8 mouse cellular contexts compared by ENCODE assay signal in the genomic region with DNA sequence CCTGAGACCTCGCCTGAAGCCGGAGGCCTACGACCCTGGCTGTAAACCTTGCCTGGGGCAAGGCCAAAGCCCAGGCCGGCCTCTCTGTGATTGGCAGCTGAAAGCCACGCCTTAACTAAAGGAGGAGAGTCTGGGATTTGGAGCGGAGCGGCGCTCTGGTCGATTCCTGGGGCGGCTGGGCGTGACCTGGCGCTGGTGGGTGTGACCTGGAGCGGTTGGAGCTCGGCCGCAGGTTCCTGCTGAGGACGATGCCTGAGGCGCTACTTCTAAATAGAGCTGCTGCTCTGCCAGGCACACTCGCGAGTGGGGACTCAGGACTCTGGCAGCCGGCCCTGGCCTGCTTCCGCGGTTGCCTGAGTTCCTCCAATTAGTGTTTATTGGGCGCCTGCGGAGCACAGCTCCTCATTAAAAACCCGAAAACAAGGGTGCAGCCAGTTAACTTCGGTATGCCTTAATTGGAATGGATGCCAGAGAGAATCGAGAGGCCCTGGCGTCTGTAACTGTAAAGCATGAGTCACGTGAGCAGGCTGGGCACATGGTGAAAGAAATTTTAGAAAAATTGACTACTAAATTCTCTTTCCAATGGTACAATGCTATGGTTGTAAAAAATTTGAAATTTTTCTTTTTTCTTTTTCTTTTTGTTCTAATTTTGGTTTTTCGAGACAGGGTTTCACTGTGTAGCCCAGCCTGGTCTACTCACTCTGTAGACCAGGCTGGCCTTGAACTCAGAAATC. TPM values are rescaled to one million over a fixed set of nuclear protein-coding genes. Genes with fewer than 3 reads are reported as not detected.
DNase-seq lines count a peak whose midpoint lies in the region; ATAC-seq lines count a peak whose summit lies in the region.

No protein-coding gene starts in this region.

- peaks cover 24% of the 10 kb centered on the region for H3K36me3 ChIP-seq in embryonic facial prominence, embryonic 14.5 days (ENCODE audit: control insufficient read depth, insufficient read depth, low read length)
- H3K36me3 ChIP-seq in limb, embryonic 12.5 days: peaks cover 6% of the 10 kb centered on the region
- H3K36me3 ChIP-seq in midbrain, embryonic 14.5 days (ENCODE audit: control insufficient read depth, insufficient read depth, low read length): peaks cover 5% of the 10 kb centered on the region

- ATAC-seq in embryonic facial prominence, embryonic 14.5 days (ENCODE audit: low read depth): peak; percentile 59
- ATAC-seq in limb, embryonic 12.5 days (ENCODE audit: insufficient number of reproducible peaks, insufficient read depth, low FRiP score, low TSS enrichment, low read depth): peak; percentile 69
- ATAC-seq in midbrain, embryonic 14.5 days (ENCODE audit: low FRiP score, low TSS enrichment): peak; percentile 48

- H3K4me2 ChIP-seq in embryonic facial prominence, embryonic 14.5 days (ENCODE audit: low read depth, low read length): peak overlapping the region; percentile 91
- peak overlapping the region; percentile 90 for H3K4me2 ChIP-seq in limb, embryonic 12.5 days
- H3K4me2 ChIP-seq in midbrain, embryonic 14.5 days (ENCODE audit: low read length): peak overlapping the region; percentile 64

- peak overlapping the region; percentile 91 for H3K9ac ChIP-seq in embryonic facial prominence, embryonic 14.5 days (ENCODE audit: low read depth, low read length)
- peak overlapping the region; percentile 40 for H3K9ac ChIP-seq in limb, embryonic 12.5 days (replicated peaks)
- peak overlapping the region; percentile 93 for H3K9ac ChIP-seq in midbrain, embryonic 14.5 days (replicated peaks; ENCODE audit: low read length)

- no peaks in the 10 kb centered on the region for H3K27me3 ChIP-seq in embryonic facial prominence, embryonic 14.5 days (replicated peaks; ENCODE audit: control insufficient read depth, insufficient read depth, low read length)
- no peaks in the 10 kb centered on the region for H3K27me3 ChIP-seq in limb, embryonic 12.5 days
- H3K27me3 ChIP-seq in midbrain, embryonic 14.5 days (ENCODE audit: control insufficient read depth, insufficient read depth, low read length): no peaks in the 10 kb centered on the region

- 0 out of 2 replicates have a peak, but pooled peaks cover 5% of the 10 kb centered on the region for H3K9me3 ChIP-seq in embryonic facial prominence, embryonic 14.5 days (ENCODE audit: control insufficient read depth, low read length)
- peaks cover 5% of the 10 kb centered on the region; the same call in 1 of the 2 replicates for H3K9me3 ChIP-seq in limb, embryonic 12.5 days
- no peaks in the 10 kb centered on the region for H3K9me3 ChIP-seq in midbrain, embryonic 14.5 days (ENCODE audit: control insufficient read depth, low read length)

- peaks cover 25% of the 10 kb centered on the region for H3K4me1 ChIP-seq in embryonic facial prominence, embryonic 14.5 days (ENCODE audit: control insufficient read depth, insufficient read depth, low read length)
- peaks cover 32% of the 10 kb centered on the region for H3K4me1 ChIP-seq in limb, embryonic 12.5 days (replicated peaks)
- H3K4me1 ChIP-seq in midbrain, embryonic 14.5 days (ENCODE audit: control insufficient read depth, insufficient read depth, low read length): peaks cover 23% of the 10 kb centered on the region

- H3K4me3 ChIP-seq in embryonic facial prominence, embryonic 14.5 days (ENCODE audit: low read depth, low read length): peak overlapping the region; percentile 99
- peak overlapping the region; percentile 93 for H3K4me3 ChIP-seq in limb, embryonic 12.5 days (replicated peaks)
- peak overlapping the region; percentile 95 for H3K4me3 ChIP-seq in midbrain, embryonic 14.5 days (replicated peaks; ENCODE audit: low read depth, low read length)

- peak; percentile 97 for DNase-seq in 416B (ENCODE audit: low read depth)
- DNase-seq in adrenal gland, postnatal 4 days (ENCODE audit: low spot score in 2 of 2): peak; percentile 36 to 69
- DNase-seq in embryonic facial prominence, embryonic 14.5 days (ENCODE audit: low spot score): peak; percentile 93
- peak; percentile 84 for DNase-seq in heart, adult 8-10 months (ENCODE audit: low spot score)
- peak; percentile 92 to 95 for DNase-seq in kidney, adult 8-10 months
- peak; percentile 79 for DNase-seq in midbrain, embryonic 14.5 days
- peak; percentile 64 for DNase-seq in spleen, adult 12 weeks (ENCODE audit: low spot score)

- peak overlapping the region; percentile 98 for H3K27ac ChIP-seq in embryonic facial prominence, embryonic 14.5 days (replicated peaks; ENCODE audit: low read depth, low read length)
- peak overlapping the region; percentile 99 for H3K27ac ChIP-seq in limb, embryonic 12.5 days
- peak overlapping the region; percentile 98 for H3K27ac ChIP-seq in midbrain, embryonic 14.5 days (replicated peaks; ENCODE audit: low read depth, low read length)

- 6% methylated on average over 28 of the region's 30 CpGs for WGBS in embryonic facial prominence, embryonic 14.5 days
- 4% methylated on average over 30 of the region's 30 CpGs for WGBS in limb, embryonic 12.5 days
- WGBS in midbrain, embryonic 14.5 days: 4% methylated on average over 30 of the region's 30 CpGs

RNA-seq across cellular contexts. Expression of a gene that starts 0.9 kb away (rescaled TPM):
- 10 to 100 TPM; 86.5 to 97.9 TPM for total RNA-seq in adrenal gland, postnatal 4 days (2021)
- 77.6 and 81.7 TPM in 2 replicates for polyA plus RNA-seq in embryonic facial prominence, embryonic 14.5 days (2014; fragmentation: Nextera tagmentation; extraction: Ambion mirVana)
- 10 to 100 TPM; 17.1 to 25.6 (median 19.4) TPM for total RNA-seq in heart, adult 8-10 months (2022)
- 151 and 164 TPM in 2 replicates for polyA plus RNA-seq in limb, embryonic 12.5 days (2016; fragmentation: Nextera tagmentation; extraction: Ambion mirVana)
- polyA plus RNA-seq in midbrain, embryonic 14.5 days (2014; fragmentation: Nextera tagmentation; extraction: Ambion mirVana): 94.4 and 99.8 TPM in 2 replicates

Comparison
In these comparisons a context has a peak if more than half of its experiments do, and no peak if none do; other contexts are left out.
1. Peak in every context shown above with its lines: DNase-seq, ATAC-seq, H3K4me3 ChIP-seq and H3K27ac ChIP-seq.
2. H3K9ac ChIP-seq: peak in every context shown above with its lines; median percentile 93 in midbrain, embryonic 14.5 days; 91 in embryonic facial prominence, embryonic 14.5 days; 40 in limb, embryonic 12.5 days.